Mouse (Mus musculus) adrenal gland, postnatal 4 days (tissue): ENCODE results near the gene Vmn1r210. TPM values are rescaled to one million over a fixed set of nuclear protein-coding genes. Genes with fewer than 3 reads are reported as not detected.
"Not testable (repeated sequence)": the region's sequence is repeated elsewhere in the genome, so short reads cannot be mapped to it uniquely, and the experiment has no call there.

Experiments
- DNase-seq, 2 experiments: peaks; one replicate each; pipeline ENCODE4 v3.0.0; 2021 to 2022; ENCODE audit warnings: low spot score in 2 of 2, mixed read lengths in 2 of 2
- long read RNA-seq, 2 experiments: library from polyadenylated mRNA; stranded (forward); transcript quantifications; one replicate each; pipeline ENCODE4 v2.0.0; 2021
- total RNA-seq, 2 experiments: library from RNA; stranded (reverse); gene quantifications; 2 replicates each; pipeline ENCODE4 v1.2.3; 2021

Vmn1r210 gene
- total RNA-seq: not detected
- long read RNA-seq, experiment 1: 0 reads
- long read RNA-seq, experiment 2: 0 reads

- no peak for DNase-seq
These were observed at the start of gene Vmn1r210 for GRCm38 (mm10) chr13:22831248-22831647. Gene Vmn1r210, minus strand, starts transcription at chr13:22831348.

DNA sequence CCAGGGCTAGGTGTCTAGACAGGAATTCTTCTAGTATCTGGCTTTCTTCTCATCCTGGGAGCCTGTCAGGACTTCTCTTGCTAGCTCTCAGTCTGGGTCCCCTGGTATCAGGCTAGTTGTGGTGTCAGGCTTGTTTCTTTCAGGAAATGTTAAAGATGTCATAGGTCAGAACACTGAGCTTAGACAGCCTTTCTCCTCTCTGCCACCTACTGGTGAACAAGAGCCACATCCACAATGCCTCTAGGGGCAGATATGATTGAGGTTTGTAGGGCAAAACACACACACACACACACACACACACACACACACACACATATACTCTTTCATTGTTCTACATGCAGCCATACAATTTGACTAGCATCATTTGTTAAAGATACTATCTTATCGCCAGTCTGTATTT lies 48.1 kb upstream of the Vmn1r210 start:
- DNase-seq: no peak

DNA sequence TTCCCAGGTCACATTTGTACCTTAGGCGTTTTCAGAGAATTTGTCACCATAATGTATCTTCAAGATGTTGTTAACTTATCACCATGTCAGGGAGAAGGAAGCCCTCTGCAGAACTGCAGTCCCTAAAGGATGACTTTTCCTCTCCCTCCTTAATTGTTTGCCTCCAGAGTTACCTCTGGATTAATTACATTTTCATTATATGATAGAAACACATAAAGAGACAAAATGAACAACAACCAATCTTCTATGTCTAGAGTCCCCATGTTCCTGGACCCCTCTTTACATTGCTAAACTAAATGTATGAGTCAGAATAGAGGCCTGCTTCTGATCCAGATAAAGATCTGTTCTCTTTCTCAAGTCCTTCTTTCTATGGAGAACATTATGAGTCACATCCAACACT lies 26.3 kb upstream of the Vmn1r210 start, which contains the start of gene Vmn1r211:
TSS of gene Vmn1r211 (minus strand) at position 101 of the 400 bp plus-strand sequence.
- DNase-seq: no peak

- DNase-seq: no peak
These were observed 23.6 kb upstream of the Vmn1r210 start for GRCm38 (mm10) chr13:22854760-22855159.

DNA sequence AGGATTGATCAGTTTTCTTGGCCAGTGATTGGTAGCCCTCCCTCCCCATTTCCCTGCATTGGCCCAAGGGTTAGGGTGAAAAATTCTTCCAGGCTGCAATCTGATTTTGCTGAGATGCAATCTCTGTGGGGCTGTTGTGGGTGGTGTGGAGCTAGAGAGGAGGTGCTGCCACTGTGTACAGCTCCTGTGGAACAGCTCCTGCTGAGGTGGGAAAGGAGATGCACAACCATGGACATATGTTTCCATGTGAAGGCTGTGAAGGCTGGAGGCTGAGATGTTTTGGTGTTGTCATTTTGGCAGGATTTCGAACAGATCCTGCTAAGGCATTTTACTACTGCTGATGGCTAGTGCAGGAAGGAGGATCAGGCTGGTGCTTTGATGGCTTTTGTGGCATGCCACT lies 15.7 kb upstream of the Vmn1r210 start:
- no peak for DNase-seq

GRCm38 (mm10) chr13:22844304-22844703 lies 13.2 kb upstream of the Vmn1r210 start:
- not testable (repeated sequence) for DNase-seq

- not testable (repeated sequence) for DNase-seq
These were observed 1.8 kb downstream of the Vmn1r210 start for GRCm38 (mm10) chr13:22829395-22829794.

GRCm38 (mm10) chr13:22821601-22822000 lies 9.5 kb downstream of the Vmn1r210 start:
- DNase-seq: not testable (repeated sequence)

- DNase-seq: not testable (repeated sequence)
These were observed 21.6 kb downstream of the Vmn1r210 start, which contains the start of gene Vmn1r209 for GRCm38 (mm10) chr13:22809582-22809981. Gene Vmn1r209, minus strand, starts transcription at chr13:22809682.

DNA sequence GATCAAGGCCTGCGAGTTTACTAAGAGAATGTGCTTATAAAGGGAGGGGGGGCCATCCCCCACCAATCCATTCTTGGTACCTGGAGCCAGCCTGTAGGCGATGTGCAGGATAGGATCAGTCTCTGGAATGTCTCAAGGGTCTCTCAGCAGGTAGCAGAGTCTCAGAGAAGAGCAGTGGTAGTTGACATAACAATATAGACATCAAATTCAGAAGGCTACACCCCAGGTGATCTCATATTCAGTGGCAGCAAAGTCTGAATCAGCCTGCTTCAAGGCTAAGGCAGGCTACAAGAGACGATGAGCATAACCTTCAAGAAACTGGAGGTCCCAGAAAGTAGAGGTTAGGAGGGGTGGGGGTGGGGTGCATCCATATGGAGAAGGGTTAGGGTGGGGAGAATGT lies 43.1 kb downstream of the Vmn1r210 start:
- DNase-seq: not testable (repeated sequence)

GRCm38 (mm10) chr13:22784159-22784558 lies 47.0 kb downstream of the Vmn1r210 start:
- DNase-seq: not testable (repeated sequence)

- DNase-seq: not testable (repeated sequence)
These were observed 53.8 kb downstream of the Vmn1r210 start, which contains the start of gene Vmn1r208 for GRCm38 (mm10) chr13:22777300-22777699. Gene Vmn1r208, minus strand, starts transcription at chr13:22777400.

Other genes with a start within 250 kb of the Vmn1r210 start
- gene Vmn1r205, start 238.3 kb downstream of the Vmn1r210 start, total RNA-seq: not detected
- gene Vmn1r206, start 207.1 kb downstream of the Vmn1r210 start, total RNA-seq: not detected
- gene Vmn1r207-ps, start 101.7 kb downstream of the Vmn1r210 start, total RNA-seq: not detected
- gene Vmn1r208, start 53.9 kb downstream of the Vmn1r210 start, total RNA-seq: not detected
- gene Vmn1r209, start 21.7 kb downstream of the Vmn1r210 start, total RNA-seq: under 1 TPM in 1 of 2 experiments, not detected in 1; 0.06 TPM
- gene Vmn1r211, start 26.2 kb upstream of the Vmn1r210 start, total RNA-seq: not detected
- gene Vmn1r212, start 52.9 kb upstream of the Vmn1r210 start, total RNA-seq: not detected
- gene Vmn1r213, start 176.3 kb upstream of the Vmn1r210 start, total RNA-seq: not detected
- gene Vmn1r214, start 199.1 kb upstream of the Vmn1r210 start, total RNA-seq: not detected
- gene Vmn1r215, start 236.7 kb upstream of the Vmn1r210 start, total RNA-seq: not detected